Mouse (Mus musculus) yolk sac, embryonic 10.5 days (tissue): ENCODE data around the gene Sp1.

Experiments
- DNase-seq: peaks from one replicate; pipeline ENCODE4 v3.0.0-alpha.2; 2017; ENCODE audit warnings: low spot score

The Sp1 gene

DNA sequence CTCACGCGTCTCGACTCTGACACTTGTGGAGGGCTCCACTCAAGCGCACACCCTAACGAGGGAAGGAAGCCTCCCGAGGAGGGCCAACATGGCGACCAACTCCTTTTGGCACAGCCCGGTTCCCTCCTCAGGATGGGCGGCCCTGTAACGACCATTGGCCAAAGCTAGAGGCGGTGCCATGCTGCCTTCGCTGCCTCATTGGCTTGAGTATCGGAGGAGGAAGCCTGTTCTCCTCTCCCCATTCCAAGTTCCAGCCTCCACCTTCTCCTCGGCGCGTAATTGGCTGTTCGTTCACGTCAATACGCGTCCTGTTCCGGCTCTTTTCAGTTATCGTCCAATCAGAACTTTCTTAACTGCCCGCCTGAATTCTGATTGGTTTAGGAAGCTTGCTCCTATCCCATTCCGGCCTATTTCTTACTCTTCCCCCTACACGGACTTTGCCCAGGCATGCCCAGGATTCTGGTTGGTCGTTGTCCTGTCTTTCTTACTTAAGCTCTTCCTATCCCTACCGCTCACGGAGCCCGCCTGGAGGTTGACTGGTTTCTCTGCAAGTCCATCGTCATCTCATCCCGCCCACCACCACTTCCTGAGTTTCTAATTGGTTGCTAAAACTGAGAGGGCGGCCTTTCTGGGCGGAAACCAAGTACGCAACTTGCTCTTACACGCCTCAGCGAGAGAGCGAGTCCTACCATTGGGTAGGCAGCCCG, at the start of gene Sp1:
Gene Sp1 (plus strand): TSS at position 655 of the 707 bp plus-strand sequence.
- peak; percentile 100 for DNase-seq

DNA sequence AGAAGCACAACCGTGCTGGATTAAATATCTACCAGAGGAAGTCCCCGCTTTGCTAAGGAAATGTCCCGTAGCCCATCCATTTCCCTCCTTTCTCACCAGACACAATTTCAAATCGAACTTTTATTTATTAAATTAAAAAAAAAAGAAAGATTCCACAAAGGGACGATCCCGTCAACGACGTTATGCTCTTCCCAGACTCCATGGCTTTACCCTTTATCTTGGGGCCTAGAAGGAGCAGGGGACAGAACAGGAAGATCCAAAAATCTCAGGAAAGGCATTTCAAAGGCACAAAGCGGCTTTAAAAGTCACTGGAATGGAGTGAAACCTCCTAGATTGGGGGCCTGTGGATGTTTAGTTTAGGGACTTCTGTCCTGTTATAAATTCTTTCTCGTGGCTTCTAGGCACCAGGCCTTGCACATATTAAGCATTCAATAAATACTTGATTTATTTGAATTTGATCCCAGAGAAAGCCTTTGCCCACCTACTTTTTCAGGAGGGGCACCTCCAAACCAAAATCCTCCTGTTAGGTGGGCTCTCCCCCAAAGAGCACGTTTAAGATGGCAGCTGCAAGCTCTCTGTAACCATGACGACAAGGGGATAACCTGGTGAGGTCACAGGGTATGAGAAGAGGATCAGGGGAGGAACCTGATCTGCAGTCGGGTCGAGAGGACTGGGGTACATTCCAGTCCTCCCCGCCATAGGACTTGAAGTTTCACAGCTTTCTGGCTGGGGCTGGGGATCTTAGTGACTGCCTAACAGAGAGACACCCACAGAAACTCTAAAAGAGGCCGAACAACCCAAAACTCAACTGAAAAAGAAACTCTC, 49.2 kb upstream of the Sp1 start:
- DNase-seq: no peak

DNA sequence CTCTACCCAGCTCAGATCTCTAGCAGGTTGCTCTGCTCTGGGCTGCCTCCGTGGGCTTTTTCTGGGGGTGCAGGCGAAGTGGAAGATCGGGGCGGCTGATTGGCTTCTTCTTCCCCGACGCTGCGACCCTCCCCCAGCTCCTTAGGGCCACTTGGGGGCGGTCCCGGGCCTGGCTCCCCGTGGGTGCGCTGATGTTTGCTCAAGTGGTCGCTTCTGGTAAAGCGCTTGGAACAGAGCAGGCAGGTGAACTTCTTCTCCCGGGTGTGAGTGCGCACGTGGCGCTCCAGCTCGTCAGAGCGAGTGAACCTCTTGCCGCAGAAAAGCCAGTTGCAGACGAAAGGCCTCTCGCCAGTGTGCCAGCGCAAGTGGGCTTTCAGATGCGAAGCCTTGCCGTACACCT, 47.8 kb upstream of the Sp1 start:
- DNase-seq: no peak

DNA sequence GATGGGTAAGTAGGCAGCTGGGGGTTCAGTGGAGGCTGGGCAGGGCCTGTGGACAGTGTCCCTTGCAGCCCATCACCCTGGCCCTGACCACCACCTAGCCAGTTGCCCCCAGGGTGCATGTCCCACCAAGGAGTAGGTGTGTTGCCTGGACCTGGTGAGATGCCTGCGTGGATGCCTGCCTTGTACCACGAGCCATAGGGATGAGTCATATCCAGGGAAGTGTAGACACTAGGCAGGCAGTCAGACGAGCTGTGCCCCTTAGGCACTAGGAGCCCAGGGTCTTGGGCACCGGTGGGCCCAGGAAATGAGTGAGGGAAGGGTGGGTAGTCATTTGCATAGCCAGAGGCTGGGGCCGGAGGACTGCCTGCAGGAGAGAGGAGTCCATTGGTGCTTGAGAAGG, 47.1 kb upstream of the Sp1 start:
- no peak for DNase-seq

DNA sequence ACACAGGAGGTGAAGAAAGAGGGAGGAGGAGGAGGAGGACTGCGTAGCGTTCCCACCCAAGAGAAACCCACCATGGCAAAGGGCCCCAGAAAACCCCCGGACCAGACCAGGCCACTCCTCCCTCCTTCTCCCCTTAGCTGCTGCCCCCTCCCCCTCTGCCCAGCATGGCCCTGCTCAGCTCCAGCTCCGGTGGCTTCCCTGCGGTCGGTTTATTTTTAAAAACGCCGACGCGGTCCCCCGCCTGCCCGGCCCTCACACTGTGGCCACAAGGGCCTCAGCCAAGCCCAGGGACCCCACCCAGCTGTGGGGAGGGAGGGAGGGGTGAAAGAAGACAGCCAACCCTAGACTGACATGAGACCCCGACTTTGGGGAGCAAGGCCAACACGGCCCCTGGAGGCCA, 43.3 kb upstream of the Sp1 start:
- DNase-seq: no peak

DNA sequence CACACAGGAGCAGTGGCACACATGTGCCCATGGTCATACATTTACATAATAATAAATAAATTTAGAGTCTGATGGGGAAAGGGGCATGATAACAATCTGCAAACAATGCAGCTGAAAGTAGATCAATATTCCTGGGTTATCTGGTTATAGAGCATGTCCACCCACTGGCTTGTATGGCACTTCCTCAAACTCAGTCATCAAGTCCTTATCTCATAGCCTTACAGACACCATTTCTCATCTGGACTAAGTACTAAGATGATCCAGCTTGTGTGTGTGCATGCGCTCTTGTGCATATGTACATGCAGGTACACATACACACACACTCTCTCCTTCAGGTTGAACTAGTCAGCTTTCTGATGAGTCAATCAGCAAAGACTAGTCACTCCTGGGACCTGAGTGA, 41.3 kb upstream of the Sp1 start:
- no peak for DNase-seq

DNA sequence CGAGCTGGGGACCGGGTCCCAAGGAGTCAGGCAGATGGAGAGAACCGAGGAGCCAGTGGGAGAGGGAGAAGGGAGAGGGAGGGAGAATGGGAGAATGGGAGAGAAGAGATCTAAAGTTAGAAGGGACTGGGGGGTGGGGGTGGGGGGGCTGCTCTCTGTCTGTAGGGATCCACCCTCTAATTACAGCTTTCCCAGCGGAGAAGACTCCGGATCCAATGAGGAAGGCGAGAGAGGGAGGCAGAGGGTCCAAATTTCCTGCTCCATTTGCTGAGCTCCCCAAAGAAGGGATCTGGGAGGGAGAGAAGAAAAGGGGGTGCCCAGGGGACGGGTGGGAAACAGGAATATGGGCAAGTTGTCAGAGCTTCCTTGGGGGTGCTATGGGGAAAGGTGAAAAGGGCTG, 39.7 kb upstream of the Sp1 start:
- no peak for DNase-seq

DNA sequence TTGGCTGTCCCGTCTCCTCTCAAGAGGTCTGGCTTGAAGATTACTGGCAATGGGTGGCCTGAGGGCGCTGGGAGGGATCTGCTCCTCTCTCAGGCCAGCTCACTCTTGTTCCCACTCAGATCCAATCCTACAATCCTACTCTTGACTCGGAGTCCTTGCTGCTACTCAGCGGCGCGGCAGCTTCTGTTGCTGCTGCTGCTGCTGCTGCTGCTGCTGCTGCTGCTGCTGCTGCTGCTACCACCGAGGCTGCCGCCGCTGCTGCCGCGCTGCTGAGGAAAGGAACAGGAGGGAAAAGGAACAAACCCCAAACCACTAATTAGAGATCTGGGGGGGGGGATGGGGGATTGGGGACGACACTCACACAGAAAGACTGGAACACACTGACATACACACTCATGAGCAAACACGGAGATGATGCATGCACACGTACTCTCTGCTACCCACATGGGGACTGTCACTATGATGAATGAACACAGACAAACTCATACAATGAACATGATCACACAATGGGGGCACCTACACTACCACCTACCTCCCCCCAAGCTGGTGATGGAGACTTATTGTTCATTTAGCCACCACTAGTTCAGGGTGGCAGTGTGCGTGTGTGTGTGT, 39.1 kb upstream of the Sp1 start, which contains the start of gene Sp7:
Gene Sp7 (minus strand): TSS at position 450 of the 612 bp plus-strand sequence.
- DNase-seq: no peak

DNA sequence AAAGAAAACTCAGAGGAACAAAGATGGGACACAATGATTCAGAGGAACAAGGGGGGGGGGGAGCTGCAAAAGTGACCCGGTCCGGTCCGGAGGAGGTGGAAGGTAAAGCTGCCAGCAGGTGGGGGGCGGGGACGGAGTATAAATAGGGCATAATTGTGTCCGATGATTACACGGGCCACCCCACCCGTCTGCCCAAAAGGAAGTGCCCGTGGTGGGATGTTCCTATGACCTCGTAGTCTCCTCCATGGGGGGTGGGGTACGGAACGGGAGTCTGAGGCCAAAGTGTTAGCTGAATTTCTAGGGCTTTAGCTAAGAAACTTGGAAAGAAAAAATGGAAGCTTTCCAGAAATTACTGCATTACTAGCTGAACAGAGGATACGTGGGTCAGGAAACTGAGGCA, 36.0 kb upstream of the Sp1 start:
- DNase-seq: no peak

DNA sequence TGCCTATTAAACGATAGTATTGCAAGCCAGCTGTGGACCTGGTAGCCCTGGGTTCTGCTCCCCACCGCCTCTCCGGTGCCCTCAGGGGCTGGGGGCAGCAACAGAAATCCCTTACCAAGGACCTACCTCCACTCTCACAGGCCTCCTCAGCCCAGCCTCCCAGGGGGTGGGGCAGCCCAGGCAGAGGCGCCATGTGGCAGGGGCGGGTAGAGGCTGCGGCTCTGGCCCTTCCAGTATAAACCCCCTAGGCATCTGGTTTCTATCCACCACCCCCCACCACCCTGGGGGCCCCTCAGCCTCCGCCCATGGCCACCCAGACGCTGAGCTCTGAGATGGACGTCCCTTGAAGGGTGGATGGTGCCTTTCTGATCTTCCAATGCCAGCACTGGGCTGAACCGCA, 35.2 kb upstream of the Sp1 start:
- DNase-seq: peak; percentile 78

DNA sequence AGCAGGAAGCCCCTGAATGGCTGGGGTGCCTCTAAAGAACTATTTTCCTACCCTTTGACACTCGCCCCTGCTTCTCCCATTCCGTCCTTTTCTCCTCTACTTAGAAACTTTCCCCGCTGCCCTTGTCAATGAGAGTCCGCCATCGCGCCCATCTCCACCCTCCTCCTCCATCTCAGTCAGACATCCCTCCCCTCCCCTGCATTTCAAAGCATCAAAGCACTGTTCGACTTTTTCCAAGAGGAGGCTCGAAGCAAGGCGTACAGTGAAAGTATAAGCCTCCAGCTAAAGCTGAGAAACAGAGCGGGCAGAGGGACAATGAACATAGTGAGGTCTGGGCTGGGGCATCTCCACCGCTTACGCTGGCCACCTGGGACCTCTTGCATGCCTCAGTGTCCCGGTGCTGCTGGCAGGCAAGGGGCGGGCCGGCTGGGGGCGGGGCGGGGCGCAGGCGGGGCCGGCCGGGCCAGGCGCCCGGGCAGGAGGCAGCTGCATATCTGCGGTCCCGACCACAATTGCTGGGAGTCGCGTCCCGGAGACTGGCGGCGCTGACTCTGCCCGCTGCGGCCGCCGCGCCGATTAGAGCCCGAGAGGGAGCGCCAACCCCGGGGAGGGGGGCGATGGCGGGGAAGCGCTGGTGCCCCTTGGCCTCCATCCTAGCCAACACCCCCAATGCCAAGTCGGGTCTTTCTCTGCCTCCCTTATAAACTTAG, 29.3 kb upstream of the Sp1 start:
- DNase-seq: peak; percentile 79

DNA sequence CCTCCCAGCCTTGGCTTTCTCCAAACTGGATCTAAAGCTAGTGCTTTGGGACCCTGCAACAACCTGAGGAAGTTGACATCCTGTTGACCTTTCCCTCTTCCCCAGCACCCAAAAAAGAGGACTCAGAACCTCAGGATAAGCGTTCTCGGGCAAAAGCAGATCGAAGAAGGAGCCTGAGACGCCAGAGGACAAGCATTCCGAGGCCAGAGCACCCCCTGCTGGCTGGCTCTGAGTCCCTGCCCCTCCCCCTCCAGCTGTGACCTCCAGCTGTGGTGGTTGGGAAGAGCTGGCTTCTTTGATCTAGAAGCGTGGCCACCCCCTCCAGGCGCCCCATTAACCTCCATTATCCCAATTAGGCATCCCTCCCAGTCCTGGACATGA, 28.8 kb upstream of the Sp1 start:
- DNase-seq: peak; percentile 85

DNA sequence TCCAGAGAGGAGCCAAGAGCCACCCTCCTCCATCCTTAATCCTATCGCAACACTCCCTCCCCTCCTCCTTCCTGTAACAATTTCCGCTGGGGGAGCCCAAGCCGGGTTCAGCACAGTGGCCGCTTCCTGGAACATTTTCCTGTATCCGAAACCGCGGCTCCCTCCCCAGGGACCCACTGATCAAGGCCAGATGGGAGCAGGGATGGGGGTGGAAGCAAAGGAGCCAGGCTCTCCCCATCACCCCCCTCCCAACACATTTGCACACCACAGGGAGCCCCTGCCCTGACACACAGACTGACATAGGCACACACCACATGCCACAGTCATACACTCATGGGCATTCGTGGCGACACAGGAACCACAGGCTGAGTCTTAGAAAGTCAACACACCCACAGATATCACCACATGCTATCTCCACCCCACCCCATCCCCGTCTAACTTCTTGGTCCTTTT, 28.1 kb upstream of the Sp1 start:
- DNase-seq: no peak

DNA sequence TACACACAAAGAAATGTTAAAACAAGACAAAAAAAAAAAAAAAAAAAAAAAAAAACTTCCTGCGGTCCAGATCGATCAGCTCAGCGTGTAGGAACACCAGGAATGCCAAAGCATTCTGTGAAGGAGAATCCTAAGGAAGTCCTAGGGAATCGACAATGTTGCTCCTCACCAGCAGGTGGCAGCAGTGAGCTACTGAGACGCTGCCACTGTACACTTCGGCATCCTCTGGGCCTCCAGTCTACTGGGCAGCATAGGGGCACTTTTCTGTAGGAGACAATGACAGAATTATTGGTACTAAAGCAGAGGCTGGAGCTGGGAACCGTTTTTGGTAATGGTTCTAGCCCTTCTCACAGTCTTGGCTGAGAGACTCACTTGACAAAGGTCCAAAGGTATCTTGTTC, 24.4 kb upstream of the Sp1 start:
- peak; percentile 82 for DNase-seq

DNA sequence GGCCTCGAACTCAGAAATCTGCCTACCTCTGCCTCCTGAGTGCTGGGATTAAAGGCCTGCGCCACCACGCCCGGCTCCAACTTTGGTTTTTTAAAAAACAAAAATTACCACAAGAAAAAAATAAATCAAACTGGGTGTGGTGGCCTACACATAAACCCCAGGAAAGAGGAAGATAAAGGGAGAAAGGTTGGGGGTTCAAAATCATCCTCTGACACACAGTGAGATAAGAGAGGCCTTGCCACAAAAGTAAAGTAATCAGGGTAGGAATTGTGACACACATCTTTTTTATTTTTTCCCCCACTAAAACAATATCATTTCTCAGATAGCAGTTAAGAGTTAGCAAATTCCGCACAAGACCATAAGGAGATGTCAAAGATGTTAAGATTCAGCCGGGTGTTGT, 22.3 kb upstream of the Sp1 start:
- DNase-seq: no peak

DNA sequence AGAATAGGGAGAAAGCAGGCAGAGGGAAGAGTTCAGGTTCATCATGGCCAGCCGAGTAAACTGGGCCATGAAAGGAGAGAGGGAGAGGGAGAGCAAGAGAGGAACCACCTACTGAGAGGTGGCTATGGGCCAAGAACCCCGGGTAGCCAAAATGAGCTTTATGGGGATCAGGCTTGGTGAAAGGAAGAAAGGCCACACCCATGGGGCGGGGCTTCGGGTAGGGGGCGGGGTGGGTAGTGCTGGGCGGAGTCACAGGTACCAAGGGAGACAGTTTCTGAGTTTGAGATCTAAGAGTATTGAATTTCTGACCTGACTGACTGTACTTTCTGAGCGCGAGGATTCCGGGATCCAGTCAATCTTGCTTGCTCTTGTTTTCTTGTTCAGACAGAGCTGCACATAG, 19.3 kb upstream of the Sp1 start:
- no peak for DNase-seq

DNA sequence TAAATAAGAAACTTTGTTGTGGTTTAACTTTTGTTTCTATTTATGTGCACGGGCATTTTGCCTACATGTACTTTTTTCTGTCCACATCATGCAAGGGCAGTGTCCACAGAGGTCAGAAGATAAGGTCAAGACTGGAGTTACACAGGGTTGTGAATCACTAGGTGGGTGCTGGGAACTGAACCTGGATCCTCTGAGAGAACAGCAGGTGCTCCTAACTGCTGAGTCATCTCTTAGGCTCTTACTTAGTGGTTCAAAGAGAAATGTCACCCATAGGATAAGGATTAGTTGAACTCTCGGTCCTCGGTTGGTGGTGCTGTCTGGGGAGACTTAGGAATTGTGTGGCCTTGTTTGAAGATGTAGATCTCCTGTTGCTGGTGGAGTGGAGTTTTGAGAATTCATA, 17.0 kb upstream of the Sp1 start:
- DNase-seq: no peak

DNA sequence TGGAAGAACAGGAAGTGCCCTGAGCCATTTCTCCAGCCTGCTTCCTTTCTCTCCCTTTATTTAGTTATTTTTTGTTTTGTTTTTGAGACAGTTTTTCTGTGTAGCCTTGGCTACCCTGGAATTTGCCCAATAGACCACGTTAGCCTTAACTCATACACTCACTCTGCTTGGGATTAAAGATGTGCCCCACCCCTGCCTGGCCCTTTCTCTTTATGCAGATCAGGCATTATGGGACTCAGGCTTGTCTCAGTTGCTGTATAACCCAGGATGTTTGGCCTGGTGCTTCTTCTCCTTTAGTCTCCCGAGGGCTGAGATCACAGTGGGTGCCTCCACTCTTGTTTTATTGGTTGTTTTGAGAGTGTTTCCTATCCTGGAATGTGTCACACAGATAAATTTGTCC, 13.4 kb upstream of the Sp1 start:
- DNase-seq: no peak

DNA sequence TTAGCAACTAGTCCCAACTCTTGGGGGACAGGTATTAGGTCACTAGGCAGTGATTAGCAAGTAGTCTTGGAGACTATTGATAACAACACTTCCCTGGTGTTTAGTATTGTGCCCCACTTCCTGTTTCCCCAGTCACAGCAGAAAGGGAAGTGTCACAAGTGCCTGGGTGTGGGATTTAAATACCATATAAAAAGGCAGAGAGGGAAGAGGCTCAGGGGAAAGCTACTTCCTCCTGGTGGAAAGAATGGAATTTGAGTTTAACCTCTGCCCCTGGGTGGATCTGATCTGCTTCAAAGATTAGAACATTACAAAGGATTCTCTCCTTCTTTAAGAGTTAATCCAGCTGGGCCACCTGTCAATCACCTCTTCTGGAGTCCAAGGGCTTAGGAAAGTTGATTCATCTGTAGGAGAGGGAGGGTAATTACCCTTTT, 12.3 kb upstream of the Sp1 start:
- DNase-seq: peak; percentile 65

DNA sequence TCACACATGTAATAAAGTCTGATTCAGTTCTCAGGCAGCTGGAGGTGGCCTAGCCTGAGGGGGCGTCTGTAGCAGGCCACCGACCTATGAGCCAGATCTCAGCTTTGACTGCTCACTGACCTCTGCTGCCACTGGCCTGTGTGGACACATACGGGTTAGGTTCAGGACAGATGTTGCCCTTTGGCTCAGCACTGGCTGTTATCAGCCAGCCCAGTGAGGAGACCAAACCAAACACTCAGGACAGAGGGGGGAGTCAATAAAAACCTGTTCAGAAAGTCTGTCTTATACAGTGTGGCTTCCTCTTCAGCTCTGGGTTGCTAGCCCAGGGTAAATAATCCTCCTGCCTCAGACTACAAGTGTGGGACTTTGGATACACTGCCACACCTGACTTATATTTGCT, 10.9 kb upstream of the Sp1 start:
- DNase-seq: peak; percentile 93

DNA sequence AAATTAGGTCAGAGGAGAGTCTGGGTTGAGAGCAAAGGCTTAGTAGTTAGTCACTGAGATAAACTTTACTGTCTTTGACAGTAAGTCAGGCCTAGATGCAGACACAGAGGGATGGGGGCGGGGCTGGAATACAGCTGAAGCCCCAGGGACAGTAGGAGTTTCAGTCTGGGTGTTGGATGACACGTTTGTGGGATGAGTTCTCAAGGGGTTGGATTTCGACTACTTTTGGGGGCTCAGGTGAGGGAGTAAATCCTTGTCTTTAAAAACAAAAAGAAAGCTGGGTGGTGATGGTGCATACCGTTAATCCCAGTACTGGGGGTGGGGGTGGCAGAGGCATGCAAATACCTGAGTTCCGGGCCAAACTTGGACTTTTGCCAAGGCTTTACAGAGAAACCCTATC, 7.3 kb upstream of the Sp1 start:
- DNase-seq: peak; percentile 51
